Mouse (Mus musculus): ENCODE data around the gene Gm7030.
A peak's percentile ranks its signal among the peaks of the same experiment; 100 is the strongest.
"Not testable (repeated sequence)": the region's sequence is repeated elsewhere in the genome, so short reads cannot be mapped to it uniquely, and the experiment has no call there.

Gm7030 gene

GRCm38 (mm10) chr17:36135421-36136231 is 6.4 kb upstream of the Gm7030 start:
- not testable (repeated sequence) for DNase-seq (ENCODE audit: low spot score)

GRCm38 (mm10) chr17:36131516-36132265 is 2.5 kb upstream of the Gm7030 start:
- DNase-seq (ENCODE audit: low spot score) = no peak

- not testable (repeated sequence) for DNase-seq (ENCODE audit: low spot score)
Measured at GRCm38 (mm10) chr17:36128525-36128924, 700 bp downstream of the Gm7030 start.

GRCm38 (mm10) chr17:36124111-36124510 is 5.1 kb downstream of the Gm7030 start:
- not testable (repeated sequence) for DNase-seq (ENCODE audit: low spot score)

- DNase-seq (ENCODE audit: low spot score) = not testable (repeated sequence)
Measured at GRCm38 (mm10) chr17:36121352-36122020, 7.7 kb downstream of the Gm7030 start, which contains the start of gene Gm19684. Gm19684 (plus strand) TSS chr17:36121678.

GRCm38 (mm10) chr17:36120839-36121238 is 8.4 kb downstream of the Gm7030 start:
- not testable (repeated sequence) for DNase-seq (ENCODE audit: low spot score)

- not testable (repeated sequence) for DNase-seq (ENCODE audit: low spot score)
Measured at GRCm38 (mm10) chr17:36116545-36116944, 12.7 kb downstream of the Gm7030 start.

GRCm38 (mm10) chr17:36113979-36114593 is 15.1 kb downstream of the Gm7030 start:
- peak; percentile 33 for DNase-seq (ENCODE audit: low spot score)

- DNase-seq (ENCODE audit: low spot score) = not testable (repeated sequence)
Measured at GRCm38 (mm10) chr17:36111510-36111868, 17.7 kb downstream of the Gm7030 start.

- DNase-seq (ENCODE audit: low spot score) = not testable (repeated sequence)
Measured at GRCm38 (mm10) chr17:36110641-36111509, 18.4 kb downstream of the Gm7030 start.

- DNase-seq (ENCODE audit: low spot score) = not testable (repeated sequence)
Measured at GRCm38 (mm10) chr17:36110129-36110528, 19.1 kb downstream of the Gm7030 start.

- DNase-seq (ENCODE audit: low spot score) = not testable (repeated sequence)
Measured at GRCm38 (mm10) chr17:36102091-36102490, 27.1 kb downstream of the Gm7030 start.

- not testable (repeated sequence) for DNase-seq (ENCODE audit: low spot score)
Measured at GRCm38 (mm10) chr17:36099603-36100002, 29.6 kb downstream of the Gm7030 start.

GRCm38 (mm10) chr17:36093936-36094335 is 35.3 kb downstream of the Gm7030 start:
- DNase-seq (ENCODE audit: low spot score) = no peak

GRCm38 (mm10) chr17:36092520-36092919 is 36.7 kb downstream of the Gm7030 start:
- not testable (repeated sequence) for DNase-seq (ENCODE audit: low spot score)

- DNase-seq (ENCODE audit: low spot score) = not testable (repeated sequence)
Measured at GRCm38 (mm10) chr17:36091933-36092332, 37.3 kb downstream of the Gm7030 start.

- DNase-seq (ENCODE audit: low spot score) = not testable (repeated sequence)
Measured at GRCm38 (mm10) chr17:36085976-36086375, 43.2 kb downstream of the Gm7030 start.

- DNase-seq (ENCODE audit: low spot score) = no peak
Measured at GRCm38 (mm10) chr17:36083870-36084451, 45.3 kb downstream of the Gm7030 start.

- DNase-seq (ENCODE audit: low spot score) = peak; percentile 16
Measured at GRCm38 (mm10) chr17:36083266-36083869, 45.9 kb downstream of the Gm7030 start.

Data from ovary, postnatal 36 days (tissue).